Mouse (Mus musculus) granulocyte monocyte progenitor cell, adult 5-6 weeks (primary cell): ENCODE measurements around the gene Ttc7. TPM values are rescaled to one million over a fixed set of nuclear protein-coding genes. Genes with fewer than 3 reads are reported as not detected.

Experiments
- ATAC-seq: replicated peaks from 2 replicates; pipeline ENCODE4 v1.8.0; 2016; ENCODE audit warnings: mild to moderate bottlenecking, moderate TSS enrichment, inconsistent platforms; ENCODE audit not compliant: poor library complexity, severe bottlenecking
- total RNA-seq, 2 experiments: library from RNA; stranded (forward) in 1 of 2; stranded (reverse) in 1 of 2; fragments of 200-712, 200-1000 nt in 1 of 2; fragments of >200 nt in 1 of 2; fragmentation: Nextera tagmentation in 1 of 2; gene quantifications; 2 replicates each; pipeline ENCODE4 v1.2.3; 2014 to 2017

Ttc7 gene
- total RNA-seq, 2 experiments from 2014 or later = 46.7 to 68.9 TPM

DNA sequence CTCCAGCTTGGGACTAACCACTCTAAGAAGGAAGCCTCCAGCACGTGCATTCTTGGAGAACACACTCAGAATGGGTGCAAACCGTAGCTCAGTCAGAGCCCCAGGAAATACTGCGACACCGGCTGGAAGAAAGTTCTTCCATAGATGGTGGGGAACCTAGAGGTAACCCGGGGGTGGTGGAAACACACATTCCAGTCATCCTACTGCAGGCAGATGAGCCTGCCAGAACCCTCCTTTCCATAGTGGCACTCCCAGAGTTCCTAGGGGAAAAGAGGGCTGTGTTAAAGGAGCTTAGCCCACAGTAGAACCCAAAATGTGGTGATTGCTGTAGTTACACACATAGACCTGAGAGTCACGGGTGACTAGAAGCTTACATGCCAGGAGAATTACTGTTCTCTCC, 50.2 kb downstream of the Ttc7 start:
- ATAC-seq = no peak

DNA sequence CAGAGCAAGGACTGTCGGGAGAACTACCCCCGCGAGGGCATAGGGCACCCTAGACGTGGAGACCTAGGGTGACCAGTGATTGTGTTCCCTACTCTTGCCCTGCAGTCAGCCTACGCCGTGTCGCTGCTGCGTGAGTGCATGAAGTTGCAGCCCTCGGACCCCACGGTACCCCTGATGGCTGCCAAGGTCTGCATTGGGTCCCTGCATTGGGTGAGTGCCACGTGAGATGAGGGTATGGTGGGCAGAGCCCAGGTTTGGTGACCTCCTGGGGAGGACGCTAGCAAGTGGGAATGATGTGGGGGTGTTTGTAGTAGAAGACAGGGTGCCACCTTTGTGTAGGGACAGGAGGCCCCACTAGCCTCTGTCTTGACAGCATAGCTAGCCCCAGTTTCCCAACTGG, 51.5 kb downstream of the Ttc7 start:
- no peak for ATAC-seq

DNA sequence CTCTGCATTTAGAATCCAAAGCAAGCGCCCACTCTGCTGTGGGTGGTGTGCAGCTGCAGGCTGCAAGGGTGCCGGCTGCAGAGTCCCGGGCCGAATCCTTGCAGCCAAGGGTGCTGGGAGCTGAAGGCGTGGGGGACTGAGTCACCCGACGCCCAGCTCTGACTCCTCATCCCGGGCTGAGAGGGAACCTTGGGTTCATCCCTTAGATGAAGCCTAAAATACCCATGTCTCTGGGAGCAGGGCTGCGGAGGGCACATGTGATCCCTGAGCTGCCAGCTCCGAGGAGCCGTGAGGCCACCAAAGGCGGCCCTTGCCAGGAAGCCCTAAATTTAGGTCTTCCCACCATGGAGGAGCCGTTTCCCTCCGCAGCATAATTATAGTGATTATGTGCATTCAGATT, 52.5 kb downstream of the Ttc7 start:
- ATAC-seq = no peak

DNA sequence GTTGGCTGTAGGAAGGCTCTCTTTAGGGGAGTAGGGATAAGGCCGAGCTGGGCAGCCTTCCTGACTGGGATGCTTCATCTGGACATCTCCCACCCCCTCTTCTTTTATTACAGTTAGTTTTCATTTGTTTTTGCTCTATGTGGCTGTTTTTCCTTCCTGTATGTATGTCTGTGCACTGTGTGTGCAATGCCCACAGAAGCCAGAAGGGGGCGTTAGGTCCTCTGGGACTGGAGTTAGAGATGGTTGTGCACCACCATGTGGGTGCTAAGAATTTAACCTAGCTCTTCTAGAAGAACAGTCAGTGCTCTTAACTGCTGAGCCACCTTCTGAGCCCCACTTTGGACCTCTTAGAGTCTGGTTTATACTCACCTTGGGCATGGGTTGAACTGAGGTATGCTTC, 53.0 kb downstream of the Ttc7 start:
- ATAC-seq = no peak

DNA sequence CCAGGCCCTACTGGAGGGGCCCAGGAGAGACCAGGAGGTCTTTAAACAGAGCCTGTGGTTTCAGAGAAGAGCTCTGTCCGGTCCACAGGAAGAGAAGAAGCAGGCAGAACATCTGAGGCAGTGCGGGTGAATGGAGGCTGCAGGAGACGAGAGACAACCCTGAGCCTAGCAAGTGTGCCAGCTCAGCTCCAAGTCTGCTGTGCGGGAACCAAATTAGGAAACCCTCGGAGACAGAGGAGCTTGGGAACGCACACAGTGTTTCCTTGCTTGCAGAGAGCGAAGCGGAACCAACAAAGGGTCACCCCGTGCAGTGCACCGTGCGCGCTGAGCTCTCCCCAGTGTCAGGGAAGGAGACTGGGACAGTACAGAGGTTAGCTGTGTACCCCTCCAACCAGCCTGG, 54.2 kb downstream of the Ttc7 start:
- no peak for ATAC-seq

DNA sequence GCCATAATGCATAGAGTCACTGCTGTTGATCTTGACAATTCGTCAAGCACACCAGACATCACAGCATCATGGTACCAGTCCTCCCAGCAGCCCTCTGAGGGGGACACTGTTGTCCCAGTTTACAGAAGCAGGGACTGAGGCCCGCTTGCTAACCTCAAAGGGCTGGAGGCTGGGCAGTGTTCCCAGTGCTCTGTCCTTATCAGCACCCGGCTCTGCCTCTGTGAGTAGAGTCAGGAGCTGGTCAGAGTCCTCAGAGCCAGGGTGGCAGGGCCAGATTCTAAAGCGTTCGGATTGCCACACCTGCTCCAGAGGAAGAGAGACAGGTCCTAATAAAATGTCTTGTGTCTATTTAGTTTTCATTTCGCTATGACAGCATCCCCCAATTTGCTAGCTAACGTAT, 55.0 kb downstream of the Ttc7 start:
- no peak for ATAC-seq

DNA sequence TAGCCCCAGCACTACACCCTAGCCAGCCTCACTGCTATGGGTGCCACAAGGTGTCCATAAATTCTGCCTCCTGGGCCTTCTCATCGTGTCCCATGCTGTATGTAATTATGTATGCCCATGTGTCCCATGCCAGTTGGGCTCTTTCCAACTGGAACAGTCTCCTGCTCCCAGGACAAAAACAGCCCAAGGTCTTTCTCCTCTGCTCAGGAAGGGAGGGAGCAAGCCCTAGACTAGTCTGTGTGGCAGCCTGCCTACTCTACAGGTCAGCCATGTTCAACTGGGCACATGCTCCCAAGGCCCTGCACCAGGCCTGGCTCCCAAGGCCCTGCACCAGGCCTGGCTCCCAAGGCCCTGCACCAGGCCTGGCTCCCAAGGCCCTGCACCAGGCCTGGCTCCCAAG, 56.4 kb downstream of the Ttc7 start:
- ATAC-seq = no peak

DNA sequence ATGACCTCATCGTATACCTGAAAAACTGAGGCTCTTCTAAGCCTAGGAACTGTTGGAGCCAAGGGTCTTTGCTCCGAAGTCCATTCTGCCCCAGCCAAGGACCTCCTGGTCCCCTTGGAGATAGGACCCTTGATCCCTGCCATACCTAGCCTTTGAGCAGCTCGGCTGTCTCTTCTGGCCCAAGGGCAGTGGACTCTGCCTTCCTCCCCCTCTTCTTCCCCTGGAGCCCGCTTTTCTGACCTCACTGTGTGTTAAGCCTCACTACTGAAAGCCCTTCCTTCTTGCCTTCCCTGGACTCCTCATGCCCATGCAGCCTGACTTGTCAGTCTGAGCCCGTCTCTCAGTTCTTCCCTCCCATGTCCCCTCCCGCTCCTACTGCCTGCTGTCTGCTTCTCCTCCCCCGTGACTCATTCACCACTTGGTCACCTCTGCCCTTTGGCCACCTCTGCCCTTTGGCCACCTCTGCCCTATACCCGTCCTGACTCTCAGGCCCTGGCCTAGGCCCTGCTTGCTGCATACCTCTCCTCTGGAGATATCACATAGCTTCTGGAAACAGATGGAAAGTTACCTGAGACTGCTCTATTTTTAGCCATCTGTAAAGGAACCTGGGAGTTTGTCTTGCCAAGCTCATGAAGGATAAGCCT, 60.5 kb downstream of the Ttc7 start:
- ATAC-seq = no peak

DNA sequence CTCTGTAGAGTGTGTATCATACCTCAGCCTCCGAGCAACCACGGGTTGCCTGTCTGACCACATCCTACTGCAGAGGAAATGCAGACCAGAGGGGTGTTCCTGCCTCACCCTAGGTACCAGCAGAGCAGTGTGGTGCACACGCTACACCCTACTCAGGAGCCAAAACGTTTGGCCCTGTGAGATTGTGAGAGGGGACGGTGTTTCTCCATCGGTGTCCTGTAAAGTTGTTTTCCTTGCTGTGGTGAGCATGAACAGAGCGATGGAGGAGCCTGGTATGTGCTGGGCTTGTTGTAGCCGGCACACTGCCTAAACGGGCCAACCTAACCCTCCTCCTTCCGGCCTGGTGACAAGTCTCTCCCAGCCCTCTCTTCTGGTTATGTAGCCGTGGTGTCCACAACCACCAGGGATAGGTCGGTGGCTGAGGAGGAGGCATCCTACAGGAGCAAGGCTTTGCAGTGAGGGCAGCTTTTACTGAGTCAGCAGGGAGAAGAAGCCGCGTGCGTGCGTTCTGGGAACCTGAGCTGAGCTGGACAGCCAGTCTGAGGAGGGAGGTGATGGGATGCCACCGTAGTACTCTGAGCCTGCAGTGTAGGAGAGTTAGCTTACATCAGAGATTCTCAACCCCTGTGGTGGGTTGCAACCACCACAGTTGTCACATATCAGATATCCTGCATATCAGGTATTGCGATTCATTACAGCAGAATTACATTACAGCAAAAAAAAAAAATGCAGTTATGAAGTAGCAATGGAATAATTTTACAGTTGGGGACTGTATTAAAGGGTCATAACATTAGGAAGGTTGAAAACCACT, 62.0 kb downstream of the Ttc7 start:
- peak; percentile 77 for ATAC-seq

DNA sequence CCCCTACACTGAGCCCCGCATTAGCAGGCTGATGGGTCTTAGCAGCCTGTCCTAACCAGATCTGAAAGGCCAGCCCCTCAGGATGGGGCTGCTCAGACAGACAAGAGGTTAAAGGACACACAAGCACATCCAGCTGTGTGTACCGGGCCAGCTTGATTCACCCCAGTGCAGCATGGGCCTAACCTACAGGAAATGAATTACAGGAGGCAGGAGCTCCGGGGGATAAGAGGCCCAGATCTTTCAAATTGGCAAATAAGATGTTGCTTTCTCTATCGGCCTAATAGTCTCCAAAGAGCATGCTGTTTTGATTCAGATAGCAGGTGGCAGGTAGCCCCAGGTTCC, 62.5 kb downstream of the Ttc7 start:
- ATAC-seq = no peak

DNA sequence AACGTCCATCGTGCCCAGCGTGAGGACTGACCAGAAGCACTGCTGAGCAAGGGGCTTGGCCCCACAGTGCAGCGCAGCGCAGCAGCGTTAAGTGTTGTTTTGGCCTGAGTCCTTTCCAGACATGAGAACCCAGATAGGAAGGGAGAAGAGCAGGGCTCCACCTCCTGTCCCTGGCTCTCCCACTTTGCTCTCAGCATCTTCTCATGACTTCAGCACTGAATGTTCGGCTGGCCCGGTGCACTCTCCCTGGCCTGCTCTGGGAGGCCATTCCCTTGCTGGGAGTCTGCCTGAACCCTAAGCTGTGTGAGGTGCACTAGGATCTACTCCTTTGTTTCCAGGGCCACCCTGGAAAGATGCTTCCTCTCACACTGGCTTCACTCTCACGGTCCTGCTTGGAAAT, 65.7 kb downstream of the Ttc7 start:
- ATAC-seq = no peak

DNA sequence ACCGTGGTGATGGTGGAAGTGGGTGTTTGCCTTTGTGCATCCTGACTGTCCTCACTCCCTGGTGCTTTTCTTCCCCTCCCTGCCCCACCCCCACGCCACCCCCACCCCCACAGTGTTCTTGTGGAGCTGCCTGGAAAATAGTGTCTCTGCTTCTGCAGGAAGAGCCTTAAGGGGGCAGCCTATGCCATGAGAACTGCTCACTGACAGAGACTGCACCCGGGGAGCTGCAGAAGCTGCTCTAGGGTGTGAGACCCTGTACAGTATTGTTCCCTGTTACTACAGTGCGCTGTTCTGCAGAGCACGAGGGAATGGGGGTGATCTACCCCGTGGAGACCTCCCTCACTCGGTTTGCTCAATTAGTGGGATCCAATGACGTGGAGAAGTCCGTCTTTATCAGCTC, 66.4 kb downstream of the Ttc7 start:
- no peak for ATAC-seq

DNA sequence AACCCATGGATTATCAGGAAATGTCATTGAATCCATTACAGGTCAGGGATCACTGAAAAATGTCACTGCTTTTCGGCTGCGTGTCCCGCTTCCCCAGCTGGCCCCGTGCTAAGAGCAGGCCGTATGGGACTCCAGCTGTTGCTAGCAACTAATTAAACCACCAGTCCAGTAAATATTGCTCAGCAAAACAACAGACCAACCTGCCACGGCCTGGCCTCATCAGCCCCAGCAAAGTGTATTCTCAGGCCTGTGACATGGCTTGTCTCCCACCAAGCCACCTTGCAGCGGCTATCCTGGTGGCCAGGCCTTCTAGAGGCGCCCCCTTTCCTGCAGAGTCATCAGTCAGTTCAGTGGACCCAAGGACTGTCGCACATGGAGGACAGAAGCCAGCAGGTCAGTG, 66.9 kb downstream of the Ttc7 start:
- ATAC-seq = no peak

DNA sequence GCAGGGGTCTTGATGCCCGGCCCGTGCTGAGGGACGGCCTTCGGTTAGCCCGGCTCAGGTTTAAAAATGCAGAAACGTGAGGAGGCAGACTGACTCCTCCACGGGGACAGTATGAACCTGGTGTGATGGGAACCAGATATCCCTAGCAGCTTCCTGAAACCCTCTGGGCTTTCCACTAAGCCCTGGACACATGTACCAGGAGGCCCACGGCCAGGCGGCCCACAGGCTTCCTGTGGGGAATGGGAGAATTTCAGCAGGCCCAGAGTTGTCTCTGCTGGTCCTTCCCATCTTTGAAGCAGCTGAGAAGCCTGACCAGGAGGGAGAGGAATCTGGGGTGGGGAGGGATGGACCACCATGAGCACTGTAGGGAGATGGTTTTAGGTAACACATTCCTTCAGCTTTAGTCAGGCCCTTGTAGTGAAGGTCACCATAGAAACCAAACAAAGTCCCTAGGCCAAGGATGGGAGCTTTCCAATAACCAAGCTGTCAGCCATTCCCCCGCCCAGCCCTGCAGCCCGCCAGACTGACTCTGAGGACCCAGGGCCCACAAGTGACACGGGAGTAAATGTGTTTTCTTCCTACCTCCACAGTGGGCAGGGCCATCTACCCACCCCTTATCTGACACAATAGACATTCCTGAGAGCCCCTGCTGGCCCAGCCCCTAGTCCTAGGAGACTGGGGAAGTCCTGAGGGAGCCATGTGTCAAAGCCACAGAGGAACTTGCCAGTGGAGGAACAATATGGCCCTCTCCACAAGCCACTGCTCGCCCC, 68.0 kb downstream of the Ttc7 start:
- ATAC-seq = peak; percentile 49; the same call in 1 of the 2 replicates

DNA sequence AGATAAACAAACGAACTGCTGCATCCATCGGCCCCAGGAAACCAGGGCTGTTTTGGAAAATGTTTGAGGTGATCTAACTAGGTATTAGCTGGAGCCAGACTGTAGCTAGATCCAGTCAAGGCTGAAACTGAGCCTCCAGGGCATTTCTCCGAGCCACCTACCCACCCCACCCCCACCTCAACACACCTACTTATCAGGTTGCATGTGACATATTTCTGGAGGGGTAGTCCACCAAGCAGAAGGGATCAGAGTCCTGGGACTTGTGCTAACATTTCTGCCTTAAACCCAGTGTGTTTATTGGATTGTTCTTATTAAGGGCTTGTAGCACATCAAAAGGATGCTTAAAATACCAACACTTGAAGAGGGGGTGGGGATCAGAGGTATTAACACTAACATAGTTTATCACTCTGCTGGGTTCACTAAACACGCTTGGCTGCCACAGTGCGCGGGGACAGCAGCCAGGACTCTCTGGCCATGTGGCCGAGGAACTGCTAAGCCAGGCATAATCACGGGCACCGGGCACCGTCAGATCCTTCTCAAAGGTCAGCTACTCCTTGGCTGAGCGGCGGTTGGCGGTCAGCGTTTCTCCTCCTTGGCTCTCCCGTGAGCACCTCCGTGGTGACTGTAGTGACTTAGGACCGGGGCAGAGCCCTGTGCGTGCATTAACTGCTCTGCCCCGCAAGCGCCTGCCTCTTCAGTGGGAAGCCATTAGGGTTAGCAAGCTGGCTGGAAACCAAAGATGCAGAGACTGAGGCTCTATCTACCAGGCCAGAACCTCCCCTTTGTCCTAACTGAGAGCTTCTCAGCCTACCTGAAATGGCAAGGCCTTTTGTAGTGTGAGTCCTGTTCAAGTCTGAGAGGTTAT, 68.8 kb downstream of the Ttc7 start:
- no peak for ATAC-seq

DNA sequence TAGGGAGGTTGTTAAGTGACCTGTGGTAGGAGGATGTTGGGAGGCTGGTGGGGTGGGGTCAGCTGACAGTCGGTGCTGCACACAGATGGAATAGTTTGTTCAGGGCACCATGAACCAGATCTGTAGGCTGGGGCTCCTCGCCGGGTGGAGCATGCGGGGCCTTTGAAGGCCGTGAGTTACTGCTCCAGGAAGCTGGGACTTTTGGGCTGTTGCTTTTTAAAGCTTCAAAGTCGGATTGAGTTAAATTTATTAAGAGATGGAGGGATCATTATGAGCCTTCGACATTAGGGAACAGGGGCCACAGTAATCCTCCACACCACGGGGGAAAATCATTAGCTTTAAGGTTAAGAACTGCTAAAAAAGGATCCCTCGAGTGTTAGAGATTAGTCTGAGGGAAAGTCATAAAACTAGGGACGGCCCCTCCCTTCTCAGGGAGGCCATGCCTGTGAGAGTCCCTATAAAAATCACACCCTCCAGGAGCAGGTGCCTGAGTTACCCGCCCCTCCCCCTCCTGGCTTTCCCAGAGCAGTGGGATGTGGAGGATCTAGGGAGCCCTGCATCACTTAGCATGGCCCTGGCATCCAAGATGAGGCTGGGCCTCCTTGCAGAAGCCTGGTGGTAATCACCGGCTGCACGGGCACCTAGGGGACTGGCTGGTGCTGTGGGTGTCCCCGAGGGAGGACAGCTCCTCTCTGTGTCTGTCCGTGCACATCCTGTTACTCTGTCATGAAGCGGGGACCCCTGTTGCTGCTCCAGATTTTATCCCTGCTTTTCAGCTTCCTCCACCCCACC, 69.6 kb downstream of the Ttc7 start:
- ATAC-seq = no peak

DNA sequence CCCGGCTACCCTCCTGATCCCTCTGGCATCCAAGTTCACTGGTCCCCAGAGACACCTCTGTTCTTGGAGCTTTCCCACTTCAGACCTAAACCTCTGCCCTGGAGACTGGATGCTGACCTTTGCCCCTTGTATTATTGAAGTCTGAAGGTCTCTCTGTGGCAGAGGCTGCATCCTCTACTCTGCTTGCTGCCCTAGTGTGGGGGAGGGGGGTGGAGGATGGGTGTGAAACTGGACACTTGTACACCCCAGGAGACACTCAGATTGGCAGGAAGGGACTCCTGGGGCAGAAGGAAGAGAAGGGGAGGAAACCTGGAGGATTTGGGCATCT, 70.2 kb downstream of the Ttc7 start:
- ATAC-seq = no peak

DNA sequence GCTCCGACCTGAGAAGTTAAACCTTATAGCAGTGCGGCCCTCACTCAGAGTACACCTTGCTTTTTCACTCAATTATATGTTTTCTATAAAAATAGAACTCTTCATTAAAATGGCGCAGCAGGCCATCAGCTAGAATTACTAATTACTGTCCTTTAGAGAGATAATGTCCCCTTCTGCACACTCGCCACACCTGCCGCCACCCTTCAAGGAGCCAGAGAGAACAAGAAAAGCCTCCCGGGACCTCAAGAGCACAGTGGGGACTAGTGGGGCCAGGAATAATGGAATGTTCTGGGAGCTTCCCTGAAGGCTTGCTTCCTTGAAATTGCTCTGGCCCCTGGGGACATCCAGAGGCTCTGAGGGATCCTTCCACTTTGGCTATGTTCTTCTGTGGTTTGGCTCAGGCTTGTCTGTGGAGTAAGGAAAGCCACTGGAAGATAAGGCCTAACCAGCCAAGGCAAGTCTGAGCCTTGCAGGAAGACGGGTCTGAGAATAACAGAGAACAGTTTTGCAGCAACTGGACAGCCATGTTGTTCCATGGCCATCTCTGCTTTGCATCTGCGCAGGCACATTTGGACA, 71.1 kb downstream of the Ttc7 start:
- no peak for ATAC-seq

DNA sequence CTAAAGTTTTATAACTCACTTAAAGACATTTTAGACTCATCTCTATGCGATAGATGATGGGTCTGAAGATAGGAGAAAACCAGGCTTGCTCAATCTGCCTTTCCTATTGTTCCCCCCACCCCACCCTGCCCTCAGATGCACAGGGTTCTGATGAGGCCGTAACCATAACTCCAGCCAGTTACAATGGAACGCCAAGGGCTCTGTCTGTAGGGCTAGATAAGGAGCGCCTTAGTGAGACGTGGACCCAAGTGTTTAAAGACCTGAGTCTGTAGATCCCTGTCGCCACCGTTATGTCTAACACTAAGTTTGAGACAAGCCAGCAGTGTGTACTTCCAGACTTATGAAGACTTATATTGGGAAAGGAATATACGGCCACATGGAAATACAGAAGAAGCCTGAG, 72.8 kb downstream of the Ttc7 start:
- ATAC-seq = no peak

DNA sequence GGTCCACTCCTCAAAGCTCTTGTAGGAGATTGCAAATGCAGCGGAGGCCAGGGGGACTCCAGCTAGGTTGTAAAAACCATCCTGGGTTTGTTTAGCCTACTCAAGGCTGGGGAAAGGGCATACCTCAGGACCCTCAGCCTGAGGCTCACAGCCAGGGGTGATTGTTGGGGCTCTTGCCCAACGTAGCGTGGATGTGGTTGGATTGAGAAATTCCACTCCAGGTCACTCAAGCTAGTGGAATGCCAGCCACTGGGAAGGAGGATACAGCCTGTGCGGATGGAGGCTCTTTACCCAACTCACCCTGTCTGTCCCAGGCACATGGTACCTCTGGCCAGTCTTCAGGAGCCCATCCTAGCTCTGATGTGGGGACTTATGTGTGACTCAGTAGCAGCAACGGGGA, 73.6 kb downstream of the Ttc7 start:
- no peak for ATAC-seq
